Mouse (Mus musculus) forebrain, embryonic 14.5 days (tissue): ENCODE data around the gene Hist1h2bh. TPM values are rescaled to one million over a fixed set of nuclear protein-coding genes. Genes with fewer than 3 reads are reported as not detected.
"Not testable (repeated sequence)": the region's sequence is repeated elsewhere in the genome, so short reads cannot be mapped to it uniquely, and the experiment has no call there.

Experiments used
- ATAC-seq: fragments of 200-750 bp; cut with Nextera tagmentation; 2 replicates; pipeline ENCODE4 v1.8.0; 2017; ENCODE audit warnings: mild to moderate bottlenecking, moderate library complexity
- DNase-seq: peaks from one replicate; pipeline ENCODE4 v3.0.0-alpha.2; 2015; ENCODE audit warnings: low spot score
- H3K27ac ChIP-seq: fragments of 300-500 bp; sonication (generic); 2 replicates; pipeline ENCODE4 v1.5.1; 2014; ENCODE audit warnings: low read depth, mild to moderate bottlenecking, control low read depth, low read length, moderate library complexity
- H3K27me3 ChIP-seq: fragments of 300-500 bp; sonication (generic); replicated peaks from 2 replicates; pipeline ENCODE4 v1.6.1; 2014; ENCODE audit warnings: low read length, control low read depth, mixed read lengths; ENCODE audit not compliant: control insufficient read depth, insufficient read depth
- H3K36me3 ChIP-seq: fragments of 300-500 bp; sonication (generic); 2 replicates; pipeline ENCODE4 v1.6.1; 2014; ENCODE audit warnings: low read length, control low read depth; ENCODE audit not compliant: control insufficient read depth, insufficient read depth
- H3K4me1 ChIP-seq: fragments of 300-500 bp; sonication (generic); 2 replicates; pipeline ENCODE4 v1.6.1; 2014; ENCODE audit warnings: antibody characterized with exemption, low read length, control low read depth; ENCODE audit not compliant: control insufficient read depth, insufficient read depth
- H3K4me2 ChIP-seq: fragments of 300-500 bp; sonication (generic); 2 replicates; pipeline ENCODE4 v1.6.1; 2014; ENCODE audit warnings: mild to moderate bottlenecking, control low read depth, low read length
- H3K4me3 ChIP-seq: fragments of 300-500 bp; sonication (generic); 2 replicates; pipeline ENCODE4 v1.5.1; 2014; ENCODE audit warnings: low read depth, low read length, control low read depth
- H3K9ac ChIP-seq: fragments of 300-500 bp; sonication (generic); 2 replicates; pipeline ENCODE4 v1.6.1; 2014; ENCODE audit warnings: mild to moderate bottlenecking, low read length, control low read depth, moderate library complexity
- H3K9me3 ChIP-seq: fragments of 300-500 bp; sonication (generic); replicated peaks from 2 replicates; pipeline ENCODE4 v1.6.1; 2016; ENCODE audit warnings: low read length, control low read depth, mixed read lengths; ENCODE audit not compliant: control insufficient read depth
- WGBS: fragments of 180-500 bp; shearing (Covaris S2); extraction: QIAGEN DNeasy Blood & Tissue Kit; methylation state at CpG from one replicate; pipeline ENCODE4 v1.1.7; 2014; 5-methylcytosine and 5-hydroxymethylcytosine counted together
- polyA plus RNA-seq: library from polyadenylated mRNA; unstranded; fragments of >200 nt; fragmentation: Nextera tagmentation; extraction: Ambion mirVana; gene quantifications from 2 replicates; pipeline ENCODE4 v1.2.1, GENCODE M21; 2014

Hist1h2bh gene
- polyA plus RNA-seq, 1 experiment from 2014 or later: 0.30 TPM

GRCm38 (mm10) chr13:23584331-23584730, 41.1 kb upstream of the Hist1h2bh start:
- Histone ChIP-seq H3K9ac (peak overlapping the region; percentile 72), H3K4me3 (peak overlapping the region; percentile 42), H3K4me2 (peak overlapping the region; percentile 93), H3K27ac (peak overlapping the region; percentile 96), H3K27me3 (no peaks in the 10 kb centered on the region), H3K36me3 (no peaks in the 10 kb centered on the region), H3K4me1 (peaks cover 28% of the 10 kb centered on the region), H3K9me3 (no peaks in the 10 kb centered on the region)
- DNase-seq: peak; percentile 6
- no peak for ATAC-seq

GRCm38 (mm10) chr13:23583387-23584068, 40.3 kb upstream of the Hist1h2bh start:
- ATAC-seq (no peak), DNase-seq (peak; percentile 15)
- H3K4me2 ChIP-seq: peak overlapping the region; percentile 93
- no peak overlapping the region for H3K9ac ChIP-seq
- H3K27ac ChIP-seq: peak overlapping the region; percentile 96
- H3K4me3 ChIP-seq: no peak overlapping the region
- no peaks in the 10 kb centered on the region for H3K9me3 ChIP-seq
- H3K36me3 ChIP-seq: no peaks in the 10 kb centered on the region
- peaks cover 28% of the 10 kb centered on the region for H3K4me1 ChIP-seq
- H3K27me3 ChIP-seq: no peaks in the 10 kb centered on the region

- WGBS: 5% methylated on average over 6 of the region's 6 CpGs
- no peak for ATAC-seq
Observed at GRCm38 (mm10) chr13:23582219-23583056, 39.2 kb upstream of the Hist1h2bh start.

GRCm38 (mm10) chr13:23581408-23582218, 38.4 kb upstream of the Hist1h2bh start, which contains the start of gene Hist1h4d:
Gene Hist1h4d, plus strand, starts transcription at chr13:23581598.
- peak within 1 kb of the TSS; percentile 74 for H3K9ac ChIP-seq
- no peaks in the 10 kb centered on the region for H3K27me3 ChIP-seq
- peak within 1 kb of the TSS; percentile 93 for H3K4me2 ChIP-seq
- H3K36me3 ChIP-seq: no peaks in the 10 kb centered on the region
- no peaks in the 10 kb centered on the region for H3K9me3 ChIP-seq
- peak within 1 kb of the TSS; percentile 45 for H3K4me3 ChIP-seq
- DNase-seq (peak; percentile 99), ATAC-seq (peak; percentile 87)
- peaks cover 31% of the 10 kb centered on the region for H3K4me1 ChIP-seq
- WGBS: under 1% methylated on average over 43 of the region's 43 CpGs
- H3K27ac ChIP-seq: peak within 1 kb of the TSS; percentile 96

More at GRCm38 (mm10) chr13:23582219-23583056, 39.2 kb upstream of the Hist1h2bh start:
- Histone ChIP-seq H3K27ac (peak overlapping the region; percentile 96), H3K27me3 (no peaks in the 10 kb centered on the region), H3K36me3 (no peaks in the 10 kb centered on the region), H3K4me2 (peak overlapping the region; percentile 93), H3K9me3 (no peaks in the 10 kb centered on the region), H3K9ac (peak overlapping the region; percentile 74), H3K4me3 (peak overlapping the region; percentile 45), H3K4me1 (peaks cover 28% of the 10 kb centered on the region)
- peak; percentile 15 for DNase-seq

GRCm38 (mm10) chr13:23577835-23578234, 34.6 kb upstream of the Hist1h2bh start:
- Histone ChIP-seq H3K9me3 (no peaks in the 10 kb centered on the region), H3K4me1 (peaks cover 30% of the 10 kb centered on the region), H3K36me3 (no peaks in the 10 kb centered on the region), H3K27ac (no peak overlapping the region), H3K9ac (no peak overlapping the region), H3K4me2 (no peak overlapping the region), H3K4me3 (no peak overlapping the region), H3K27me3 (no peaks in the 10 kb centered on the region)
- DNase-seq (no peak), ATAC-seq (no peak)
- WGBS: 95% methylated on average over 1 of the region's 1 CpGs

- peaks cover 30% of the 10 kb centered on the region for H3K4me1 ChIP-seq
- no peaks in the 10 kb centered on the region for H3K9me3 ChIP-seq
- H3K27ac ChIP-seq: peak overlapping the region; percentile 78; the same call in 1 of the 2 replicates
- WGBS: 36% methylated on average over 6 of the region's 6 CpGs
- H3K9ac ChIP-seq: peak overlapping the region; percentile 74
- DNase-seq (no peak), ATAC-seq (no peak)
- H3K36me3 ChIP-seq: no peaks in the 10 kb centered on the region
- no peaks in the 10 kb centered on the region for H3K27me3 ChIP-seq
- H3K4me3 ChIP-seq: peak overlapping the region; percentile 37
- peak overlapping the region; percentile 77 for H3K4me2 ChIP-seq
Observed at GRCm38 (mm10) chr13:23576906-23577639, 33.9 kb upstream of the Hist1h2bh start.

GRCm38 (mm10) chr13:23576351-23576881, 33.2 kb upstream of the Hist1h2bh start:
- H3K9me3 ChIP-seq: no peaks in the 10 kb centered on the region
- H3K4me3 ChIP-seq: peak overlapping the region; percentile 37
- DNase-seq: no peak
- no peak for ATAC-seq
- H3K27me3 ChIP-seq: no peaks in the 10 kb centered on the region
- H3K4me1 ChIP-seq: peaks cover 31% of the 10 kb centered on the region
- H3K27ac ChIP-seq: peak overlapping the region; percentile 78
- peak overlapping the region; percentile 77 for H3K4me2 ChIP-seq
- 2% methylated on average over 7 of the region's 7 CpGs for WGBS
- peak overlapping the region; percentile 74 for H3K9ac ChIP-seq
- H3K36me3 ChIP-seq: no peaks in the 10 kb centered on the region

- H3K36me3 ChIP-seq, H3K9me3 ChIP-seq, H3K27me3 ChIP-seq, ATAC-seq, DNase-seq: not testable (repeated sequence)
- H3K9ac ChIP-seq: peak overlapping the region; percentile 74
- peak overlapping the region; percentile 77 for H3K4me2 ChIP-seq
- H3K27ac ChIP-seq: peak overlapping the region; percentile 78
- peaks cover 29% of the 10 kb centered on the region for H3K4me1 ChIP-seq
- H3K4me3 ChIP-seq: peak overlapping the region; percentile 37
- WGBS: 0% methylated on average over 8 of the region's 40 CpGs
Observed at GRCm38 (mm10) chr13:23575864-23576313, 32.7 kb upstream of the Hist1h2bh start.
